Mouse (Mus musculus): ENCODE results near the gene Gga2. TPM values are rescaled to one million over a fixed set of nuclear protein-coding genes. Genes with fewer than 3 reads are reported as not detected.

Gga2 gene
- total and polyA plus RNA-seq, 3 experiments = 198 to 315 (median 299) TPM

DNA sequence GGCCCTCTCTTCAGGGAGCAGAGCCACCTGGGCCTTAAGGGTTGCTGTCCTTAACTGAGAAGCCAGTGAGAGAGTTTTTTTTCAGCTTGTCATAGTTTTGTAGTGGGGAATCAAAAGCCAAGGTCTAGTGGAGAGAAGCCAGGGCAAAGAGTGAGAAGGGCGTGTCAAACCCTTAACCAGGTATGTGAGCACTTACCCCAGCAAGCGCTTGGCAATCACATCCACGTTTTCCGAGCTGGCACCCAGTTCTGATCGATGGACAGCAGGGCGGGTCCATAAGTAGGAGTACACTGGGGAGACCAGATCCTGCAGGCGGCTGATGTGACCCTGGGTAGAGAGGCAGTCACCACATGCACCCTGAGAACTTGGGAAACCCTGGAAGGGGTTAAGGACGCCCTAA lies 23.1 kb upstream of the Gga2 start:
- Histone ChIP-seq H3K4me1 (ENCODE audit: insufficient read depth, low read depth, low read length) (peaks cover 17% of the 10 kb centered on the region), H3K4me3 (ENCODE audit: low read depth, low read length) (no peak overlapping the region), H3K36me3 (replicated peaks) (peaks cover 92% of the 10 kb centered on the region), H3K9me3 (replicated peaks) (no peaks in the 10 kb centered on the region), H3K27me3 (ENCODE audit: insufficient read depth, low read length) (no peaks in the 10 kb centered on the region)
- no peak for DNase-seq (ENCODE audit: low spot score)
- TF ChIP-seq GATA2 (IDR thresholded peaks at IDR 0.05; ENCODE audit: borderline replicate concordance, low read depth, low read length) = no peak
- no peak for TF ChIP-seq POLR2AphosphoS5 (IDR thresholded peaks at IDR 0.05; ENCODE audit: insufficient replicate concordance, low read depth, low read length)
- no peak for TF ChIP-seq CTCF (IDR thresholded peaks at IDR 0.05; ENCODE audit: low read depth, low read length)
- TF ChIP-seq TAL1 (conservative IDR thresholded peaks at IDR 0.05; ENCODE audit: low read depth, low read length) = no peak
- no peak for TF ChIP-seq GATA1 (IDR thresholded peaks at IDR 0.05; ENCODE audit: borderline replicate concordance, low read length)
- no peak for ATAC-seq (ENCODE audit: extremely low read depth, insufficient number of reproducible peaks, low FRiP score, poor library complexity, severe bottlenecking)

DNA sequence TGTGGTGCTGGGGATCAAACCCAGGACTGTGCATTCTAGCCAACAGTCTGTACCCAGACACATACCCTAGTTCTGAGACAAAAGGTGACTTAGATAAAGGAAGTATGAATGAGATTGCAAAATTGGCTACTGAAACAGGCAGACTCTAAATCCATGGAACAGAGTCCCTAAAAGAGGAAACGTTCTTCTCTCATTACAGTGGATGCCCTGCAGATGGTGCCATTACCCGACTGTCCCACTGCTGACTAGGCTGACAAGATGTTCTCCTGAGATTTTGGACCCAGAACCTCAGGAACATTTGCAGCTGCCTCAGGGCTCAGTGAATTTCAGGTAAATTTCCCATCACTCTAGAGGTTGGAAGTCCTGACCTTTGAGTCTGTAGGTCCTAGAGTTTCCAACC lies 13.3 kb upstream of the Gga2 start:
- no peak; the same call in 1 of the 2 replicates for ATAC-seq (ENCODE audit: extremely low read depth, insufficient number of reproducible peaks, low FRiP score, poor library complexity, severe bottlenecking)
- no peak for TF ChIP-seq GATA1 (IDR thresholded peaks at IDR 0.05; ENCODE audit: borderline replicate concordance, low read length)
- TF ChIP-seq GATA2 (IDR thresholded peaks at IDR 0.05; ENCODE audit: borderline replicate concordance, low read depth, low read length) = no peak
- no peak for TF ChIP-seq CTCF (IDR thresholded peaks at IDR 0.05; ENCODE audit: low read depth, low read length)
- no peak for TF ChIP-seq TAL1 (conservative IDR thresholded peaks at IDR 0.05; ENCODE audit: low read depth, low read length)
- TF ChIP-seq POLR2AphosphoS5 (IDR thresholded peaks at IDR 0.05; ENCODE audit: insufficient replicate concordance, low read depth, low read length) = no peak

DNA sequence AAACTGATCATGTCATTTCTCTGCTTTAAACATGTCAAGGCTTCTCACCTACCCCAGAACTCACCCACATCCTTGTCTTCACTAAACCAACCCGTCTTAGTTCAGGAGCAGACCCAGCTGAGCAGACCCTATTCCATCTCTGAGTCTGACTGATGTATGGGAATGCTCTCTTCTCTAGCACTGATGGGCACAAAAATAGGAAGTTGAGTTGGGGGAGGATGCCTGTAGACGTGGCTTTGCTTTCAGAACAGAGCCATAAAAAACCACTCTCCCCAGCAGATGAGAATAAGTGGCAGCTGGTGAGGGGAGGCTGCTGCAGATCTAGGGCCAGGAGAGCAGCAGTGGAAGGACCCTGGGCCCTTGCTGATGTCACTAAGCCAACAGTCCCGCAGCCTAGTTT lies 12.3 kb upstream of the Gga2 start:
- Histone ChIP-seq H3K36me3 (replicated peaks) (peaks cover 19% of the 10 kb centered on the region), H3K4me3 (ENCODE audit: low read depth, low read length) (no peak overlapping the region), H3K9me3 (replicated peaks) (0 out of 2 replicates have a peak, but pooled peaks cover 1% of the 10 kb centered on the region), H3K4me1 (ENCODE audit: insufficient read depth, low read depth, low read length) (peaks cover 30% of the 10 kb centered on the region), H3K27me3 (ENCODE audit: insufficient read depth, low read length) (no peaks in the 10 kb centered on the region)
- ATAC-seq (ENCODE audit: extremely low read depth, insufficient number of reproducible peaks, low FRiP score, poor library complexity, severe bottlenecking) = no peak
- TF ChIP-seq GATA1 (IDR thresholded peaks at IDR 0.05; ENCODE audit: borderline replicate concordance, low read length) (no peak), CTCF (IDR thresholded peaks at IDR 0.05; ENCODE audit: low read depth, low read length) (no peak)
- no peak for DNase-seq (ENCODE audit: low spot score)

More for the DNA sequence above, 13.3 kb upstream of the Gga2 start:
- Histone ChIP-seq H3K4me3 (ENCODE audit: low read depth, low read length) (no peak overlapping the region), H3K27me3 (ENCODE audit: insufficient read depth, low read length) (no peaks in the 10 kb centered on the region), H3K4me1 (ENCODE audit: insufficient read depth, low read depth, low read length) (peaks cover 25% of the 10 kb centered on the region), H3K36me3 (replicated peaks) (peaks cover 28% of the 10 kb centered on the region), H3K9me3 (replicated peaks) (0 out of 2 replicates have a peak, but pooled peaks cover 1% of the 10 kb centered on the region)
- DNase-seq (ENCODE audit: low spot score) = no peak

DNA sequence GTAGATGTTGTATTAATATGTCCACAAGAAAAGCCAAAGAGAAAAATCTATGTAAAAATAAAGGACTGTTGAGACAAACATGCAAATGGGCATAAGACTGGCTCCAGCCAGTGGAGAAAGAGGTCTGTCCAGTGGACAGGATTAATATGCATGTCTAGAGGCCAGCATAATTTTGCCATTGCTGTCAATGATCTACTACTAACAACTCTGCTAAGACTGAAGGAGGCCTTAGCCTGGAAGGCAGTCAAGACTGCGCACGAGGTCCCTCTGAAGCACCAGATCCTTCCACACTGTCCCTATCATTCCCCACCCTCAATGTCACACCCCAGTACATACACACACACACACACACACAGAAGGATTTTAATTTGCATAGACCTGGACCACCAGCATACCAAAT lies 1.1 kb upstream of the Gga2 start:
- ATAC-seq (ENCODE audit: extremely low read depth, insufficient number of reproducible peaks, low FRiP score, poor library complexity, severe bottlenecking) (no peak), DNase-seq (ENCODE audit: low spot score) (no peak)
- H3K27me3 ChIP-seq (ENCODE audit: insufficient read depth, low read length) = no peaks in the 10 kb centered on the region
- H3K36me3 ChIP-seq (replicated peaks) = peaks cover 16% of the 10 kb centered on the region
- no peak overlapping the region for H3K4me3 ChIP-seq (ENCODE audit: low read depth, low read length)
- H3K9me3 ChIP-seq (replicated peaks) = no peaks in the 10 kb centered on the region
- H3K4me1 ChIP-seq (ENCODE audit: insufficient read depth, low read depth, low read length) = peaks cover 61% of the 10 kb centered on the region
- TF ChIP-seq TAL1 (conservative IDR thresholded peaks at IDR 0.05; ENCODE audit: low read depth, low read length) (no peak), CTCF (IDR thresholded peaks at IDR 0.05; ENCODE audit: low read depth, low read length) (no peak), POLR2AphosphoS5 (IDR thresholded peaks at IDR 0.05; ENCODE audit: insufficient replicate concordance, low read depth, low read length) (no peak), GATA2 (IDR thresholded peaks at IDR 0.05; ENCODE audit: borderline replicate concordance, low read depth, low read length) (no peak), GATA1 (IDR thresholded peaks at IDR 0.05; ENCODE audit: borderline replicate concordance, low read length) (no peak)

DNA sequence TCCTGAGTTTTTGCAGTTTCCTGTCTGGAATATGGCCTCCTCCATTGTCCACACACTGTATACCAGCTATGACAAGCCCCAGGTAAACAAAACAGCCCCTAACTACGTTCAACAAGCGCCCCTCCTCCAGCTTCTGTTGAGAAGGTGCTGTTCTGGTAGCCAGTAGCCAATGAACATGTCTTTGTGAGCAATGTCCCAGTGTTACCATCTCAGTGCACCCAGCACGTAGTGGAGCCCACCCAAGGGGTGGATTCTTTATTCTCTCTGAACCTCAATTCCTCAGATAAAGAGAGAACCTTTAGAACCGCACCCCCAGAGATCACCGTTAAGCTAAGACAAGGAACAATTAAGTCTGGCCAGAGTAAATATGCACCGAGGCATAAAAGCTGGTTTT lies 752 bp downstream of the Gga2 start:
- peaks cover 35% of the 10 kb centered on the region for H3K36me3 ChIP-seq (replicated peaks)
- H3K4me3 ChIP-seq (ENCODE audit: low read depth, low read length) = peak overlapping the region; percentile 90
- H3K27me3 ChIP-seq (ENCODE audit: insufficient read depth, low read length) = no peaks in the 10 kb centered on the region
- DNase-seq (ENCODE audit: low spot score) (peak; percentile 37), ATAC-seq (ENCODE audit: extremely low read depth, insufficient number of reproducible peaks, low FRiP score, poor library complexity, severe bottlenecking) (no peak)
- TF ChIP-seq POLR2AphosphoS5 (IDR thresholded peaks at IDR 0.05; ENCODE audit: insufficient replicate concordance, low read depth, low read length) = no peak
- TF ChIP-seq GATA2 (IDR thresholded peaks at IDR 0.05; ENCODE audit: borderline replicate concordance, low read depth, low read length) = no peak
- no peak for TF ChIP-seq GATA1 (IDR thresholded peaks at IDR 0.05; ENCODE audit: borderline replicate concordance, low read length)
- TF ChIP-seq CTCF (IDR thresholded peaks at IDR 0.05; ENCODE audit: low read depth, low read length) = no peak
- TF ChIP-seq TAL1 (conservative IDR thresholded peaks at IDR 0.05; ENCODE audit: low read depth, low read length) = no peak
- no peaks in the 10 kb centered on the region for H3K9me3 ChIP-seq (replicated peaks)
- H3K4me1 ChIP-seq (ENCODE audit: insufficient read depth, low read depth, low read length) = peaks cover 71% of the 10 kb centered on the region

DNA sequence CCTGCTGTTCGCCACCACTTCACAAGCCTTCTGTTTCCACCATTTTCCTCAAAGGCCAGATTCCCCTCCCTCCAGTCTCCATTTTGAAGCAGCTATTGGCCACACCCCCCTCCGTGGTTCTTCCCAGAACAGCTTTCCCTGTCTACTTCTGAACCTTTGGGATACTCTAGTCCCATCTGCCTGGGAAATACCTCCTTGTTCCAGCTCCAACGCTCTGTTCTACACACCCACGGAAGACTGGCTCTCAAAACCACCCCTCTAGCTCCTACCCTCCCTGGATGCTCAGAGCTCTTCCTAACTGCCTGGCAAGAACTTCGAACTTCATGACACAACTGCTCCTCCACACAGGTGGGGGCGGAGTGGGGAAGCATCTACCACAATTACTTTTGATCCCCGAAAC lies 2.0 kb downstream of the Gga2 start:
- no peak for ATAC-seq (ENCODE audit: extremely low read depth, insufficient number of reproducible peaks, low FRiP score, poor library complexity, severe bottlenecking)
- TF ChIP-seq GATA2 (IDR thresholded peaks at IDR 0.05; ENCODE audit: borderline replicate concordance, low read depth, low read length) (no peak), TAL1 (conservative IDR thresholded peaks at IDR 0.05; ENCODE audit: low read depth, low read length) (no peak), CTCF (IDR thresholded peaks at IDR 0.05; ENCODE audit: low read depth, low read length) (no peak), GATA1 (IDR thresholded peaks at IDR 0.05; ENCODE audit: borderline replicate concordance, low read length) (no peak), POLR2AphosphoS5 (IDR thresholded peaks at IDR 0.05; ENCODE audit: insufficient replicate concordance, low read depth, low read length) (no peak)
- Histone ChIP-seq H3K27me3 (ENCODE audit: insufficient read depth, low read length) (no peaks in the 10 kb centered on the region), H3K4me1 (ENCODE audit: insufficient read depth, low read depth, low read length) (peaks cover 78% of the 10 kb centered on the region), H3K9me3 (replicated peaks) (no peaks in the 10 kb centered on the region), H3K36me3 (replicated peaks) (peaks cover 48% of the 10 kb centered on the region), H3K4me3 (ENCODE audit: low read depth, low read length) (peak overlapping the region; percentile 90)
- no peak for DNase-seq (ENCODE audit: low spot score)
